16 mouse cellular contexts compared by ENCODE assay signal in the genomic region with DNA sequence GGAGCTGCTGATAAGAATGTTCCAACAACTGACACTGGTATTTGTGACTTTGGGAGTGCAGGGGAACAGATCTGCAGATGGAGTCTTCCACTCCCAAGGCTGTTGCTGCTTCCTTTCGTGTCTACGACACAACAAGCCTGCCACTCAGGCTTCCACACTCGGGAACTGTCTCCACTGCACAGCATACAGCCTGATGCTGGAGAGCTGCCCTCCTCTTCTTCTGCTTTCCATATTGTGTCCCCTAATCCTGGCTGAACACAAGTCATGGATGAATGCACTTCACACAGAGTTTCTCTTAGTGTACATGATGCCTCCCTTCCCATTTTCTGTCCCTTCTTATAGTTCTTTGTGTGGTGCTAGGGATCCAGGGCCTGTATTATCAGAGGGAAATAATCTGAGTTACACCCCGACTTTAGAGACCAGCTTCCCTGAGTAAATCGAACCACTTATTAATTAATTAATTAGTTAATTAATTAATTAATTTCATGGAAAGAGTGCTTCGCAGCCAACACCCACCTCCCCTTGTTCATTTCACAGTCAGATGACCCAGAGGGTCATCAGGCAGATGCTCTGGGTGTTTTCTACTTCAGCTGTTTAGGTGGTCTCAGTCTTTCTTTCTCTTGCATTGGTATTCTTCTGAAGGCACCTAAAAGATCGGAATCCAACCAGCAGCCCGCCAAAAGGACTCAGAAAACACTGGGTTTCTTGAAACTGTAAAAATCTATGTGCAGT.
DNase-seq lines count a peak whose midpoint lies in the region; ATAC-seq lines count a peak whose summit lies in the region.
"Had no signal": no experiment of that assay in that cellular context is flagged by ENCODE, and none has a peak within 500 bp of the region (broad histone marks: within the 10 kb centered on the region; RNA-seq: fewer than 3 reads in every experiment).

No protein-coding gene starts in this region.

- no peak for DNase-seq in forebrain, embryonic 11.5 days (ENCODE audit: low spot score)
- peak; percentile 71 for DNase-seq in cerebellum, adult 9-10 months
- no peak for DNase-seq in adrenal gland, adult (ENCODE audit: inconsistent age in 2 of 2, low spot score in 1 of 2)
- DNase-seq: B cell, adult 2 months; lung, adult 18-20 months; spleen, adult 18-20 months; thymus, adult 2 months had no signal

- H3K4me3 ChIP-seq in forebrain, embryonic 15.5 days: no peak overlapping the region
- no peak overlapping the region for H3K4me3 ChIP-seq in forebrain, embryonic 11.5 days (ENCODE audit: low read depth, low read length)
- H3K4me3 ChIP-seq in neural tube, embryonic 13.5 days: no peak overlapping the region
- no peak overlapping the region for H3K4me3 ChIP-seq in neural tube, embryonic 15.5 days (replicated peaks)
- H3K4me3 ChIP-seq: erythroblast, embryonic 14.5 days; heart, embryonic 12.5 days had no signal

- no peaks in the 10 kb centered on the region for H3K27me3 ChIP-seq in forebrain, embryonic 15.5 days
- no peaks in the 10 kb centered on the region for H3K27me3 ChIP-seq in forebrain, embryonic 11.5 days (ENCODE audit: control insufficient read depth, insufficient read depth, low read length)
- no peaks in the 10 kb centered on the region for H3K27me3 ChIP-seq in neural tube, embryonic 13.5 days
- H3K27me3 ChIP-seq in neural tube, embryonic 15.5 days (replicated peaks): no peaks in the 10 kb centered on the region
- H3K27me3 ChIP-seq: heart, embryonic 12.5 days; Patski had no signal

- H3K9me3 ChIP-seq in forebrain, embryonic 15.5 days: no peaks in the 10 kb centered on the region
- no peaks in the 10 kb centered on the region for H3K9me3 ChIP-seq in forebrain, embryonic 11.5 days (ENCODE audit: control insufficient read depth, low read length)
- H3K9me3 ChIP-seq in neural tube, embryonic 13.5 days: no peaks in the 10 kb centered on the region
- no peaks in the 10 kb centered on the region for H3K9me3 ChIP-seq in neural tube, embryonic 15.5 days (replicated peaks)
- H3K9me3 ChIP-seq: heart, embryonic 12.5 days had no signal

- peak; percentile 57; the same call in 1 of the 2 replicates for ATAC-seq in forebrain, embryonic 15.5 days (replicated peaks)
- ATAC-seq in forebrain, embryonic 11.5 days (replicated peaks; ENCODE audit: low FRiP score): no peak
- 0 out of 2 replicates have a peak, but pooled peaks have one; percentile 15 for ATAC-seq in neural tube, embryonic 13.5 days (ENCODE audit: low read depth)
- ATAC-seq in neural tube, embryonic 15.5 days (ENCODE audit: low FRiP score): no peak
- ATAC-seq in inflammation-experienced regulatory T-cells, adult 6 months: no peak
- ATAC-seq: activated CD4-positive, CD25-positive, alpha-beta regulatory T cell, adult 4 months; intestine, embryonic 16.5 days; Patski had no signal

- WGBS in forebrain, embryonic 15.5 days: 54% methylated on average over 8 of the region's 8 CpGs
- 78% methylated on average over 8 of the region's 8 CpGs for WGBS in forebrain, embryonic 11.5 days
- WGBS in neural tube, embryonic 13.5 days: 80% methylated on average over 8 of the region's 8 CpGs
- 71% methylated on average over 8 of the region's 8 CpGs for WGBS in neural tube, embryonic 15.5 days

- H3K9ac ChIP-seq in forebrain, embryonic 15.5 days (replicated peaks): no peak overlapping the region
- no peak overlapping the region for H3K9ac ChIP-seq in forebrain, embryonic 11.5 days (ENCODE audit: low read length)
- H3K9ac ChIP-seq in neural tube, embryonic 13.5 days: no peak overlapping the region
- H3K9ac ChIP-seq in neural tube, embryonic 15.5 days (replicated peaks): no peak overlapping the region
- H3K9ac ChIP-seq: heart, embryonic 12.5 days had no signal

- no peaks in the 10 kb centered on the region for H3K36me3 ChIP-seq in forebrain, embryonic 15.5 days
- no peaks in the 10 kb centered on the region for H3K36me3 ChIP-seq in forebrain, embryonic 11.5 days (ENCODE audit: control insufficient read depth, insufficient read depth, low read length)
- H3K36me3 ChIP-seq in neural tube, embryonic 13.5 days: no peaks in the 10 kb centered on the region
- H3K36me3 ChIP-seq in neural tube, embryonic 15.5 days: no peaks in the 10 kb centered on the region
- H3K36me3 ChIP-seq: heart, embryonic 12.5 days had no signal

- H3K27ac ChIP-seq in forebrain, embryonic 15.5 days (replicated peaks): peak overlapping the region; percentile 17; the same call in 1 of the 2 replicates
- no peak overlapping the region for H3K27ac ChIP-seq in forebrain, embryonic 11.5 days (ENCODE audit: low read depth, low read length)
- H3K27ac ChIP-seq in neural tube, embryonic 13.5 days (replicated peaks): no peak overlapping the region
- no peak overlapping the region for H3K27ac ChIP-seq in neural tube, embryonic 15.5 days (replicated peaks)

- no peak overlapping the region for H3K4me2 ChIP-seq in forebrain, embryonic 15.5 days (replicated peaks)
- no peak overlapping the region for H3K4me2 ChIP-seq in forebrain, embryonic 11.5 days (ENCODE audit: low read depth, low read length, severe bottlenecking)
- H3K4me2 ChIP-seq in neural tube, embryonic 13.5 days: no peak overlapping the region
- H3K4me2 ChIP-seq in neural tube, embryonic 15.5 days: no peak overlapping the region
- H3K4me2 ChIP-seq: heart, embryonic 12.5 days had no signal

- H3K4me1 ChIP-seq in forebrain, embryonic 15.5 days: 0 out of 2 replicates have a peak, but pooled peaks cover 5% of the 10 kb centered on the region
- H3K4me1 ChIP-seq in forebrain, embryonic 11.5 days (replicated peaks; ENCODE audit: control insufficient read depth, insufficient read depth, low read length): no peaks in the 10 kb centered on the region
- H3K4me1 ChIP-seq in neural tube, embryonic 13.5 days (replicated peaks): 0 out of 2 replicates have a peak, but pooled peaks cover 5% of the 10 kb centered on the region
- 0 out of 2 replicates have a peak, but pooled peaks cover 5% of the 10 kb centered on the region for H3K4me1 ChIP-seq in neural tube, embryonic 15.5 days
- H3K4me1 ChIP-seq: heart, embryonic 12.5 days had no signal

Comparison
In these comparisons a context has a peak if more than half of its experiments do, and no peak if none do; other contexts are left out.
1. ATAC-seq: peak in forebrain, embryonic 15.5 days (single experiment) and neural tube, embryonic 13.5 days (single experiment); none in forebrain, embryonic 11.5 days (single experiment), neural tube, embryonic 15.5 days (single experiment) and inflammation-experienced regulatory T-cells, adult 6 months (single experiment).